Mouse (Mus musculus) kidney, postnatal 25 days (tissue): Measurements from ENCODE around the gene Zfp418.
"Not testable (repeated sequence)": the region's sequence is repeated elsewhere in the genome, so short reads cannot be mapped to it uniquely, and the experiment has no call there.

Experiments
- DNase-seq, 2 experiments: peaks; one replicate each; pipeline ENCODE4 v3.0.0; 2021; ENCODE audit warnings: mixed read lengths in 2 of 2

Zfp418 gene

DNA sequence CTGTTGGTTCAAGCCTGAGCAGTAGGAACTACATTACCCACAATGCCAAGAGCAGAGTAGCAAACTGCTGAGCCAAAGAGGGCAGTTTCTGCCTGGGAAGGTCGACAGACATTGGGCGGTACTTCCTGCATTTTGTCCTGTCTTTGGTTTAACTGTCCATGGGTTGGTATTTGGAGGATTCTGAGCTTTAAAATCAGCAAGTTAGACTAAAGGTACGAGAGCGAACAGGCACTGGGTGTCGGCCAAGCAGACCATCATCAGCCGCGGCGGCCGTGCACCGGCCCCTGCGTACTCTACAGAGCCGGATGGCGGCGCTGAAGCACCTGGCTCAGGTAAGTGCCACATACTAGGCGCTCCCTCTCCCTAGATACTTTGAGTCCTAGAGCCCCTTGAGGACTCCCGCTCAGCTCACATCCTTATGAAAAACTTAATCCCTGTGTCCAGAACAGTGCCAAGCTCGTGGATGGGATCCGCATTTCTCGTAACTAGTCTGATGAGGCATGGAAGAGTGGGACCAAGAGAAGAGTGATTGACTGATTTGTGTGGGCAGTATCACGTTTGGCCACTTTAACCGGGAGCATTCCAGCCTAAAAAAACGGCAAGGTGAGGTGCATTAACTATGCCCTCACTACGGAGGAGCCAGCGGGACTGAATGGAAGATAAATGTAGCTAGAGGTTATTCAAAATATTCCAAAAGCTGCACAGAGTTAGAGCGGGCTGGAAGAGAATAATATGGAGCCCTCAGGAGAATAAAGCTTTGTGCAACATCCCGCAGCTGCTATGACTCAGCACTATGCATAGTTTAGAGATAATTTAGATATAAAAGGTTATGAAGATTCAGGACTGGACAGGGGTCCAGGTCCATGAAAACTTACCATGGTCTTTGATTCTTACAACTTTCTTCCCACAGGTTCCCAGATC is at the start of gene Zfp418:
Gene Zfp418 (plus strand): TSS at position 104 of the 921 bp plus-strand sequence.
- peak; percentile 72 to 83 for DNase-seq

- DNase-seq = no peak
Measured at GRCm38 (mm10) chr7:7121602-7121980, 49.5 kb upstream of the Zfp418 start.

DNA sequence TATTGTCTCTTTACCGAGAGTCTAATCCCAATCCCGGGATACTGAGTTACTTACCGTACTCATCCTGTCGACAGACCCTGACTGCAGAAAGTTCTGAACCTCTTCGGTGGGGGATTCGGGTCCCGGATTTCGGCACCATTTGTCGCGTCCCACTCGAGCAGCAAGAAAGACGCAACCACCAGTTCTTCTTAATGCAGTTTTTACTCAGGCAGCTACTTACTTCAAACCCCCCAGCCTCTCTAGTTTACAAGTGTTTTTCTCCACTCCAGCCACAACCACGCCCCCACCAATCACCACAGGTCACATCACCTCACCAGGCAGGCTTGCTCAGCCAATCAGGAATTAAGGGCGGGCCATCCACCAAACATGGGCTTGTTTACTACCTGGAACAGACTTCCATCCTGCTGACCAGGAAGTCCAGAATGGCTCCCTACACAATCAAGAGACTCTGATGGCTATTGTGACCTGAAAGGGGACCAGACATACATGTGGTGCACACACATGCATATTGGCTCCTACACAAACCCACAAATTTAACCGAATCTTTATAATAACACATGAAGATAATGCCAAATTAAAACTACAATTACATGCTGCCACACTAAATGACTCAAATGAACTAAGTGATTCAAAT is 40.5 kb upstream of the Zfp418 start:
- not testable (repeated sequence) for DNase-seq

GRCm38 (mm10) chr7:7132751-7133150 is 38.4 kb upstream of the Zfp418 start:
- DNase-seq = no peak

DNA sequence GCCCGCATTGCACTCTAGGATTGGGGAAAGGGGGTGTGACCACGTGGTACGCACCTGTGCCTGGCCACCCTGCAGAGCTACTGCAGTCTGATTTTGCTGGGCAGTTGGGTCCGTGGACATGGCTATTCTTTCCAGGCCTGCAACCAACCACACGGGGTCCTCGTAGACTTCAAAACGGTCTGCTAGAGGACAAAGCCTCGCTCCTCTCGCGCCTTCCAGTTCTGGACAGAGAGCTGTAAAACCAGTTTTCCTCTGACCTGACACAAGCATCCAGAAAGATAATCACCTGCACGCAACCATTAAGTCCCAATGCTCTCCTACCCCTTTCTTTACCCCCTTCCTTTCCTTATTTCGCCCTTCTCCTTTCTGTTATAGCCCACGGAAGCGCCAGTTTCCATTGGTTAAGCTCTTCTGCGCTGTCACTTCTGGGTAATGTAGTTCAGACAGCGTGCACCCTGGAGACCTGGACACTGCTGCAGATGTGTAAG is 34.7 kb upstream of the Zfp418 start, which contains the start of gene Zfp773:
Gene Zfp773 (minus strand): TSS at position 377 of the 488 bp plus-strand sequence.
- peak; percentile 60 to 78 for DNase-seq

DNA sequence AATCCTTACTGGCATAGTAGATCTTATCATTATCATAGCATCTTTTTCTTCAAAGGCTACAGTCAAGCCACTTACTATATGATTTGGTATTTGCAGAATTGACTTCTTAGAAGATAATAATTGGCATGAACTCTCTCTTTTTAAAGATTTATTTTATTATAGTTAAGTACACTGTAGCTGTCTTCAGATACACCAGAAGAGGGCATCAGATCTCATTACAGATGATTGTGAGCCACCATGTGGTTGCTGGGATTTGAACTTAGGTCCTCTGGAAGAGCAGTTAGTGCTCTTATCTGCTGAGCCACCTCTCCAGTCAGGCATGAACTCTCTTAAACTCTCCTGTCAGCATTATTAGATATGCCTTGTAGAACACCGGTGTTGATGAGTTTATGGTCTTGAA is 26.9 kb upstream of the Zfp418 start:
- no peak for DNase-seq

- DNase-seq = no peak
Measured at GRCm38 (mm10) chr7:7145991-7146608, 25.0 kb upstream of the Zfp418 start.

DNA sequence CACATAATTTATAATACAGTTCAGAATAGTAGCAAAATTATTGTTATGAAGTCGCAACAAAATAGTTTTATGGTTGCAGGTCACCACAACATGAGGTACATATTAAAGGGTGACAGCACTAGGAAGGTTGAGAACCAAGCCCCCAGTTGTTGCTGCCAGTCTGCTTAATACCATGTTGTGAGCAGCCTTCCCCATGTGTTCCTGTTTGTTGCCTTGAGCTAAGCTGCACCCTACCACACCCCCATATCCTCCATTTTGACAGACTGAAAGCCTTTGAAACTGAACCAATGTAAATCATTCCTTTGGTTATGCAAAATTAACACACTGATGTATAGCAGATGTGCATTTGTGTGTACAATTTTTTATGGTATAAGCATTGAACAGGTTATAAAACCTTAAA is 14.8 kb downstream of the Zfp418 start:
- DNase-seq = no peak

DNA sequence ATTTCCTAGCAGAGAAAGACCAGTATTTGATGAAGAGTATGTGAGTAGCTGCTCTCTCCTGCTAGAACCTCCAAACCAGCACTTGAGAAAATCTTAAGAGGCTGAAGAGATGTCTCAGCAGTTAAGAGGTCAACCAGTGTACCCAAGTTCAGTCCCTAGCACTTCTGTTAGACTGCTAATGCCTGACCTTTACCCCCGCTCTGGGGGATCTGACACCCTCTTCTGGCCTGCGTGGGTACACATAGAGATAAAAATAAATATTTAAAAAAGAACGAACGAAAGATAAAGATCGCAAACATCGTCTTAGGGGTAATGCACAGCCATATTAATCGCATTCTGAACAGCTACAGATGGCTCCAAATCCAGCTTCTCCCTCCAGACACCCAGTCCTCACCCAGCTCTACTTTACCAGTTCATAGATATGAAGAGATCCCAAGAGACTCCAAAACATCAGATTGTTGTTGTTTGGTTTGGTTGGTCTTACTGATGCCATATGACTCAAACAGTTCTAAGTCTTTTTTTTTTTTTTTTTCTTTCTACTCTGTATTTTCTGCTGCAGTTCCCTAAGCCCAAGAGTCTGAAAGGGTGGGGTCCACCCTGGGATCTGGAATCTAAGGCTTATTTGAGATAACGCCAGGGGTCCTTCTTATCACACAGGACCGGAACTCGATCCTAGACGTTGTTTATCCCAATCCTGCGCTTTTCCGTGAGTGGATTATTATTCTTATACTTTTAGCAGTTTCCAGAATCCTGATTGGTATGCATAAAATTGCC is 16.5 kb downstream of the Zfp418 start:
- no peak for DNase-seq

DNA sequence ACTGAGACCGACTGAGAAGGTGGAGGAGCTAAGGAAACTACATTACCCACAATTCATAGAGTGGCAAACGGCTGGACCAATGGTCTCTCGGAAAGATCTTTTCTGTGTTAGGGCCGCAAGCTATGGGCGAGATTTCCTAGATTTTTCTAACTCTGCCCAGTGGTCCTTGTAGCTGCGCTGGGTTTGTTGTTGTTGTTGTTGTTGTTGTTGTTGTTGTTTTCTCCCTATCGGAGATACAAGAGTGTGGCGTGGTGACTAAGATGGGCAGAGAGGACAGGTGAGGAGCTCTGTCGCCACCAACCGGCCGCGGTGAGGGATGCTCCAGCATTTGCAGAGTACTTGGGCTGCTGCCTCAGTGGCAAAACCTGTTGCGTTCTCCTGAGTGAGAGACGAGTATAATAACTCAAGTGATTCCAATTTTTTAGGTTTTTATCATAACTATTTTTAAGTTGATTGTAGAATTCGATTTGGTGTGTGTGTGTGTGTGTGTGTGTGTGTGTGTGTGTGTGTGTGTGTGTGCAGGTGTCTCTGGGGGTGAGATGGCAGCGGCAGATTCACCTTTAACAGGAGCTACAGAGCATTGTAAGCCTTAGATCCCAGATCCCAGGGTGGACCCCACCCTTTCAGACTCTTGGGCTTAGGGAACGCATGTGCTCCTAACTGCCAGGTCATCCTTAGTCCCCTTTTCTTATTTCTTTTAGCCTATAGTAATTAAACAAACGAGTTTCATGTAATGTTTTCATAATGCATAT is 17.2 kb downstream of the Zfp418 start:
- peak; percentile 77 to 78 for DNase-seq

- DNase-seq = peak; percentile 33 to 46
Measured at GRCm38 (mm10) chr7:7209313-7210151, 38.4 kb downstream of the Zfp418 start, which contains the start of gene Zfp772. TSS of gene Zfp772 (minus strand) at chr7:7209998.
